Mouse (Mus musculus): ENCODE data around the gene Arl14ep.

DNA sequence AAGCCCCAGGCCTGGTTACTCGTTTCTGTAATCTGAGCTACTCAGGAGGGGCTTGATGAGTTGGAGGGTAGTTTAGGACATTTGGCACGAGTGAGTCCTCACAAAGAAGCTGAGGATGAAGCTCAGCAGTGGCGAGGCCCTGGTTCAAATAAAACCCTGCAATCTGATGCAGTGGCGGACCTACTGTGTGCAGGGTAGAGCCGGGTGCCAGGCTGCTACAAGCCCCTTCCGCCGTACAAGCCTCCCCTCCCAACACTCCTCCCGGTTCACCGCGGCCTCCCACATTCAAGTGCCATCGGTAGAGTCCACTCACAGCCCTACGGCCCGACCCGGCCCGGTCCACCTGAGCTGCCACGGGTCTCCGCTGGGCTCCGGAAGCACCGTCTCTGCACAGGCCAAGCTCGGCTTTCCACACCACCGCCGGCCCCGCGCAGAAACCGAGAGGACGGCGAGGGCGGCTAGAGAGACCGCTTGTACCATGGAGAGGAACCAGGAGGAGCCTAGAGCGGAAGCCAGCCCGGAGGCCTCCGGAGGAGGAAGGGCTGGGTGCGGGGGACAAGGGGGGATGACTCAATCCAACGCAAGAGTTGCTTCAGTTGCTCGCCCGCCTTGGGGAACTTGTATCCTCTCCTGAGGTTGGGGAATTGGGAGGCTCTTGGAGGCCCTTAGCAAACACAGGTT lies at the start of gene Arl14ep:
- TF ChIP-seq CTCF (IDR thresholded peaks at IDR 0.05; ENCODE audit: low read depth) (no peak), EP300 (optimal IDR thresholded peaks at IDR 0.05) (no peak)

Data from stomach, postnatal 0 days (tissue).